Mouse (Mus musculus) lung, adult 2 months (tissue): ENCODE measurements at regions not wholly inside any gene's neighbourhood (a gene's known extent, or its start where the extent isn't known, plus 50 kb on each side); places are given as distances from the start of the nearest gene placed in this dataset.

Experiments used
- CTCF ChIP-seq: fragments of 200-500 bp; IDR thresholded peaks from 2 replicates; pipeline ENCODE4 v1.5.1; 2011; ENCODE audit warnings: mild to moderate bottlenecking, low read length, control low read depth; ENCODE audit not compliant: insufficient read depth
- POLR2A ChIP-seq: fragments of 200-500 bp; IDR thresholded peaks from 2 replicates; pipeline ENCODE4 v1.6.1; 2011; ENCODE audit warnings: low read depth, mild to moderate bottlenecking, control low read depth, low read length, borderline replicate concordance; ENCODE audit errors: extremely low read depth

GRCm38 (mm10) chr7:113069336-113069924 lies 115.7 kb downstream of the Rassf10 start:
- no peak for TF ChIP-seq CTCF
- no peak for TF ChIP-seq POLR2A
